Mouse (Mus musculus) liver, embryonic 14.5 days (tissue): ENCODE measurements around the gene Fkbp1a.

ENCODE experiments used
- CTCF ChIP-seq: IDR thresholded peaks from 2 replicates; pipeline ENCODE4 v1.5.1; 2016; ENCODE audit warnings: antibody characterized with exemption, low read depth, control low read depth
- EP300 ChIP-seq: IDR thresholded peaks from 2 replicates; pipeline ENCODE4 v1.6.1; 2016; ENCODE audit warnings: antibody characterized with exemption, low read depth

DNA sequence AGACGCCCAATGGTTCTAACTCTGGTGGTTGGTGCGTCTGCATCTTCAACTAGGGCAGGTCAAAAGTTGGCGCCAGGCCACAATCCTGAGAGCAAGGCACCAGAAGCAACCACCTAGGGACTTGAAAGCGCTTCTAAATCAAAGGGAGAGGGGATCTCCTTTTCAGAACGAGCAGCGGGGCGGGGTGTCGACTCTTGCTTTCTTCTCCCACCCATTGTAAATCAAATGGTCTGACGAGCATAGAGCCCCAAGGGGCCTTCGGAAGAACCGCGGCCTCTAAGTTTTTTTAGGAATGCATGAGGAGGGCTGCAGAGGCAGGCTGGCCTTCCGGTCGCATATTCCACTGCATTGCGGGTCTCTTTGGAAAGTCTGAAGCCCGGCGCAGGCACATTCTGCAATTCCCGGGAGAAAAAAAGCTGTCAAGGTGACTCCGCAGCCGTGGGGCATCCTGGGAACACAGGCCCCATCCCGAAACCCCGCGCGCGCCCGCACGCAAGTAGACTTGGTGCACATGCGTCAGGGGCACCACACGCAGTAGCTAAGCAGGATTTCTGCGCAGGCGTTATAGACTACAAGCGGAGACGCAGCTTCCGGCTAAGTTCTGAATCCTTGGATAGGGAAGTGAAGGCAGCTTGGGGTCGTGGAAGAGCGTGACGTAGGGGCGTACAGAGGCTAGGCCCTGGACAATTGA, 33.6 kb downstream of the Fkbp1a start:
- TF ChIP-seq EP300 (no peak), CTCF (no peak)
